ENCODE assay signal across 14 mouse cellular contexts in the genomic region with DNA sequence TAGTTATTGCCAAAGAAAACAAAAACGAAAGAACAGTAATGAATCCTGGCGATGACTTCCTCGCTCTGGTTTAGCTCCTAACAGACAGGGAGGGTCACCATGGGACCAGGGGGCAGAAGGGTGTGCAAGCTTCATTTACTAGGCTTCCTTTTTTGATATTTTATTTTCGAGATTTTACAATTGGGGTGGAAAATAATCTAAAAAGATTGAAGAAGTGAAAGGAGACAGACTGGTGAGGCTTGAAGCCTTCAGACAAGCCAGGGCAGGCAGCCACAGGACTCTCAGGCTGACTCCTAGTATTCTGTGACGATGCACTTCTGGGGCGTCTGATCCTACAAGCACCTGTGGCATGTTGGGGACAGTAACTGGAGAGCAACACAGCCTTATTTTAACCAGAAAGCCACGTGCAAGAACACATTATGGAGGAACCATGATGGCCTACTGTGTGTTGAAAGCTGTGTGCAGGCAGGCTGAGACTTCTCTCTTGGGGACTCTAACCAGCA.
DNase-seq lines count a peak whose midpoint lies in the region; ATAC-seq and TF ChIP-seq lines count a peak whose summit lies in the region.
"Had no signal": no experiment of that assay in that cellular context is flagged by ENCODE, and none has a peak within 500 bp of the region (broad histone marks: within the 10 kb centered on the region; RNA-seq: fewer than 3 reads in every experiment).

No protein-coding gene starts in this region.

- H3K27ac ChIP-seq in hindbrain, embryonic 13.5 days, result 0 out of 2 replicates have a peak overlapping the region, but pooled peaks have one; percentile 26
- H3K27ac ChIP-seq in hindbrain, embryonic 10.5 days, result no peak overlapping the region
- 0 out of 2 replicates have a peak overlapping the region, but pooled peaks have one; percentile 58 for H3K27ac ChIP-seq in neural tube, embryonic 15.5 days (replicated peaks)
- H3K27ac ChIP-seq in embryonic fibroblast, embryonic 13.5 days (ENCODE audit: insufficient read depth, low read length), result peak overlapping the region; percentile 68
- H3K27ac ChIP-seq: liver, embryonic 15.5 days had no signal

- H3K27me3 ChIP-seq in hindbrain, embryonic 13.5 days, result no peaks in the 10 kb centered on the region
- H3K27me3 ChIP-seq in hindbrain, embryonic 10.5 days (ENCODE audit: insufficient read depth, poor library complexity, severe bottlenecking), result no peaks in the 10 kb centered on the region
- no peaks in the 10 kb centered on the region for H3K27me3 ChIP-seq in neural tube, embryonic 15.5 days (replicated peaks)
- H3K27me3 ChIP-seq: liver, embryonic 15.5 days had no signal

- 88% methylated on average over 7 of the region's 7 CpGs for WGBS in hindbrain, embryonic 13.5 days
- WGBS in hindbrain, embryonic 10.5 days, result 91% methylated on average over 7 of the region's 7 CpGs
- 82% methylated on average over 7 of the region's 7 CpGs for WGBS in neural tube, embryonic 15.5 days

- no peak overlapping the region for H3K4me3 ChIP-seq in hindbrain, embryonic 13.5 days
- H3K4me3 ChIP-seq in hindbrain, embryonic 10.5 days, result no peak overlapping the region
- no peak overlapping the region for H3K4me3 ChIP-seq in neural tube, embryonic 15.5 days (replicated peaks)
- no peak overlapping the region for H3K4me3 ChIP-seq in embryonic fibroblast, embryonic 13.5 days (ENCODE audit: insufficient read depth, low read length)
- H3K4me3 ChIP-seq: erythroblast, embryonic 14.5 days; liver, embryonic 15.5 days had no signal

- H3K4me1 ChIP-seq in hindbrain, embryonic 13.5 days (replicated peaks), result peaks cover 41% of the 10 kb centered on the region
- H3K4me1 ChIP-seq in hindbrain, embryonic 10.5 days (replicated peaks), result peaks cover 8% of the 10 kb centered on the region
- peaks cover 37% of the 10 kb centered on the region for H3K4me1 ChIP-seq in neural tube, embryonic 15.5 days
- H3K4me1 ChIP-seq in embryonic fibroblast, embryonic 13.5 days (ENCODE audit: control insufficient read depth, insufficient read depth, low read length), result peaks cover 13% of the 10 kb centered on the region
- H3K4me1 ChIP-seq: liver, embryonic 15.5 days had no signal

- TF ChIP-seq POLR2A in embryonic fibroblast, embryonic 13.5 days (IDR thresholded peaks at IDR 0.05; ENCODE audit: low read depth, low read length), result no peak

- no peak for DNase-seq in hindbrain, embryonic 10.5 days (ENCODE audit: low spot score)
- DNase-seq in neural tube, embryonic 10.5 days (ENCODE audit: extremely low spot score, low spot score), result no peak
- DNase-seq in cerebellum, postnatal 25 days, result no peak
- no peak for DNase-seq in frontal cortex, postnatal 36 days (ENCODE audit: low spot score in 2 of 2)
- DNase-seq: cerebellum, postnatal 10 days; forebrain, postnatal 0 days; layer of hippocampus, adult 9-11 months; thymus, postnatal 4 days had no signal

- H3K9me3 ChIP-seq in hindbrain, embryonic 13.5 days, result no peaks in the 10 kb centered on the region
- no peaks in the 10 kb centered on the region for H3K9me3 ChIP-seq in hindbrain, embryonic 10.5 days
- no peaks in the 10 kb centered on the region for H3K9me3 ChIP-seq in neural tube, embryonic 15.5 days (replicated peaks)
- H3K9me3 ChIP-seq: liver, embryonic 15.5 days had no signal

- H3K36me3 ChIP-seq in hindbrain, embryonic 13.5 days, result peaks cover 62% of the 10 kb centered on the region
- H3K36me3 ChIP-seq in hindbrain, embryonic 10.5 days, result peaks cover 70% of the 10 kb centered on the region
- peaks cover 55% of the 10 kb centered on the region for H3K36me3 ChIP-seq in neural tube, embryonic 15.5 days

- no peak overlapping the region for H3K4me2 ChIP-seq in hindbrain, embryonic 13.5 days
- no peak overlapping the region for H3K4me2 ChIP-seq in neural tube, embryonic 15.5 days
- H3K4me2 ChIP-seq: liver, embryonic 15.5 days had no signal

- no peak for TF ChIP-seq CTCF in embryonic fibroblast, embryonic 13.5 days (IDR thresholded peaks at IDR 0.05; ENCODE audit: borderline replicate concordance, insufficient read depth, low read length)

- ATAC-seq in hindbrain, embryonic 13.5 days (ENCODE audit: low FRiP score), result no peak
- ATAC-seq in neural tube, embryonic 15.5 days (ENCODE audit: low FRiP score), result no peak
- ATAC-seq: forebrain, postnatal 0 days; inflammation-experienced regulatory T-cells, adult 6 months had no signal

- H3K9ac ChIP-seq in hindbrain, embryonic 13.5 days, result no peak overlapping the region
- H3K9ac ChIP-seq in neural tube, embryonic 15.5 days (replicated peaks), result no peak overlapping the region
- H3K9ac ChIP-seq: forebrain, postnatal 0 days; liver, embryonic 15.5 days had no signal
